Mouse (Mus musculus) testis, adult 2 months (tissue): ENCODE measurements at regions not wholly inside any gene's neighbourhood (a gene's known extent, or its start where the extent isn't known, plus 50 kb on each side); places are given as distances from the start of the nearest gene placed in this dataset.

Source experiments
- CTCF ChIP-seq: fragments of 200-500 bp; IDR thresholded peaks from 2 replicates; pipeline ENCODE4 v1.5.1; 2012; ENCODE audit warnings: low read depth, mild to moderate bottlenecking, inconsistent platforms, low read length, moderate library complexity; ENCODE audit not compliant: control insufficient read depth, insufficient read depth, insufficient replicate concordance
- POLR2A ChIP-seq: fragments of 200-500 bp; IDR thresholded peaks from 2 replicates; pipeline ENCODE4 v1.6.1; 2012; ENCODE audit warnings: low read depth, mild to moderate bottlenecking, inconsistent platforms, low read length, moderate library complexity; ENCODE audit not compliant: control insufficient read depth

DNA sequence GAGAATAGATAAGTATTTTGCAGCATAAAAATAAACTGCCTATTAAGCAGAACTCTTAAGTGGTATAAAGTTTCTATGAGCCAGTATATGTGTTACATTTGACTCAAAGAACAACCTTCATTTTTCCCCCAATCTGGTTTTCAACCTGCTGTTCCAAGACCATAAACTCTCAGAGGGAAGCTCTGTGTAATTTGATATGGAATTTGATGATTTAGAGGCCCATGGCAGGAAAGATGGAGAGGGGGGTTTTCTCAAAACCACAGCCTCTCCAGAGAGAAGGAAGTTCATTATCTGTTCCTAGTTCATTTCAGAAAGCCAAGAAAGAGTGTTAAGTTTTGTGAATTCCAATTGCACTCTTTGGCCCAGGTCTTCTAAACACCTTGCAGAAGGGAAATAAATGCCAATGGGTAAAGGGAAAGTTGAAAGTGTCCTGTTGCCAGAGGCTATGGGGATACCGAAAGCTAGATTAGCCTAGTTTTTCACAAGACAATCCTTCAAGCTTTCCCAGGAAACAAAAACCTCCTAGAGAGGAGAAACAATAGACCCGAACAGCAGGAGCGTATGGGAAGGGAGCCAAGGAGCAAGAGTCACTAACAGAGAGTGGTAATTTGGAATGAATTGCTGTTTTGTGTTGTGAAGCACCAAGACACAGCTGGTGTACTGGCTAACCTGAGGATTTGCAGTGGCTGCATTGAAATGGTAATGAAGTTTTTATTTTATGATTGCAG lies 165.2 kb upstream of the Atp2b1 start:
- no peak for TF ChIP-seq CTCF
- no peak for TF ChIP-seq POLR2A
